Mouse (Mus musculus): ENCODE results near the gene Arhgdig. TPM values are rescaled to one million over a fixed set of nuclear protein-coding genes. Genes with fewer than 3 reads are reported as not detected.
"Not testable (repeated sequence)": the region's sequence is repeated elsewhere in the genome, so short reads cannot be mapped to it uniquely, and the experiment has no call there.

Gene Arhgdig
- total and polyA plus RNA-seq, 3 experiments: 0.60 to 10.3 TPM; not detected in 1

- in situ Hi-C loops (cut with MboI; ENCODE audit: low pct_ligation_motif_present, low pct_unique_long_range_greater_than_20kb, low sequenced_read_pairs); dilution Hi-C loops (cut with MboI; ENCODE audit: extremely low pct_ligation_motif_present, extremely low pct_unique_long_range_greater_than_20kb, low sequenced_read_pairs): not testable (repeated sequence)
- TF ChIP-seq SMC3 (IDR thresholded peaks at IDR 0.05; ENCODE audit: low read depth, low read length) (peak; percentile 2; the same call in 1 of the 2 replicates), CTCF (conservative IDR thresholded peaks at IDR 0.05 in 1 of 2, IDR thresholded peaks at IDR 0.05 in 1 of 2; ENCODE audit: low read depth in 2 of 2, low read length in 2 of 2) (peak in 1 of 2 experiments; percentile 28; a peak in 2 of 4 replicates)
These were observed 32.3 kb downstream of the Arhgdig start for GRCm38 (mm10) chr17:26175248-26175647.

DNA sequence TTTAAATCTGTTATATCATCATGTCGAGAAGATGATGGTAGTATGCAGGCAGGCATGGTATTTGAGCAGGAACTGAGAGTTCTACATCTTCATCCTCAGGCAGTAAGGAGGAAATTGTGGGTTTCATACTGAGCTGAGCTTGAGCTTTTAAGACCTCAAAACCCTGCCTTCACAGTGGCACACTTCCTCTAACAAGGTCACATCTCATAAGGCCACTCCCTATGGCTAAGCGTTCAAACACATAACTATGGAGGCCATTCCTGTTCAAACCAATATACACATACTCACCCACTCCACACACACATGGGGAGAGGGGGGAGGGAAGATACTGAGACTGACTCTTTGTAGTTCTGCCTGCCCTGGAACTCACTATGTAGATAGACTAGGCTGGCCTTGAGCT lies 39.5 kb downstream of the Arhgdig start:
- Histone ChIP-seq H3K4me2 (ENCODE audit: insufficient read depth, low read depth, poor library complexity, severe bottlenecking) (peak overlapping the region; percentile 1; the same call in 1 of the 2 replicates), H3K4me1 (ENCODE audit: control insufficient read depth in 1 of 2, insufficient read depth in 2 of 2) (peaks cover 29 to 43% of the 10 kb centered on the region in 2 experiments), H3K9me3 (replicated peaks; ENCODE audit: low read length) (no peaks in the 10 kb centered on the region), H3K9ac (ENCODE audit: insufficient read depth, low read depth) (no peak overlapping the region; the same call in 1 of the 2 replicates), H3K4me3 (replicated peaks in 1 of 3; ENCODE audit: low read depth in 2 of 3, low read length in 2 of 3, poor library complexity in 1 of 3) (no peak overlapping the region), H3K79me2 (replicated peaks; ENCODE audit: control insufficient read depth, extremely low read depth, insufficient read depth, poor library complexity, severe bottlenecking) (peaks cover 5% of the 10 kb centered on the region; the same call in 1 of the 2 replicates), H3K36me3 (replicated peaks in 1 of 2; ENCODE audit: control insufficient read depth in 1 of 2, insufficient read depth in 1 of 2, low read length in 1 of 2) (peaks cover 4 to 53% of the 10 kb centered on the region in 2 experiments), H3K27me3 (replicated peaks) (no peaks in the 10 kb centered on the region), H3K27ac (ENCODE audit: insufficient read depth, low read depth) (peak overlapping the region; percentile 55)
- DNase-seq (ENCODE audit: extremely low read depth): peak; percentile 83
- dilution Hi-C loops (cut with MboI; ENCODE audit: extremely low pct_ligation_motif_present, extremely low pct_unique_long_range_greater_than_20kb, low sequenced_read_pairs): no loop called here
- in situ Hi-C loops (cut with MboI; ENCODE audit: low pct_ligation_motif_present, low pct_unique_long_range_greater_than_20kb, low sequenced_read_pairs): no loop called here
- TF ChIP-seq RAD21 (IDR thresholded peaks at IDR 0.05; ENCODE audit: low read depth, low read length) (no peak), ZKSCAN1 (IDR thresholded peaks at IDR 0.05; ENCODE audit: borderline replicate concordance, low read depth, low read length) (no peak), MXI1 (IDR thresholded peaks at IDR 0.05; ENCODE audit: low read depth, low read length) (peak; percentile 43; the same call in 1 of the 2 replicates), MYC (IDR thresholded peaks at IDR 0.05; ENCODE audit: low read depth, low read length) (peak; percentile 82; the same call in 1 of the 2 replicates), TCF12 (IDR thresholded peaks at IDR 0.05; ENCODE audit: low read depth, low read length) (peak; percentile 54; the same call in 1 of the 2 replicates), ZNF384 (IDR thresholded peaks at IDR 0.05; ENCODE audit: low read depth, low read length) (no peak), RCOR1 (conservative IDR thresholded peaks at IDR 0.05; ENCODE audit: low read depth, low read length) (peak; percentile 24; the same call in 1 of the 2 replicates), SMC3 (IDR thresholded peaks at IDR 0.05; ENCODE audit: low read depth, low read length) (no peak), NELFE (IDR thresholded peaks at IDR 0.05; ENCODE audit: low read depth, low read length) (no peak), MEF2A (IDR thresholded peaks at IDR 0.05; ENCODE audit: borderline replicate concordance, low read depth, low read length) (no peak), POLR2A (IDR thresholded peaks at IDR 0.05; ENCODE audit: low read depth, low read length) (no peak), USF2 (conservative IDR thresholded peaks at IDR 0.05; ENCODE audit: low read depth, low read length) (no peak), CHD1 (IDR thresholded peaks at IDR 0.05; ENCODE audit: low read depth, low read length) (no peak), TBP (conservative IDR thresholded peaks at IDR 0.05; ENCODE audit: low read depth, low read length) (peak; percentile 47), MAX (IDR thresholded peaks at IDR 0.05; ENCODE audit: low read length) (peak; percentile 49; the same call in 1 of the 2 replicates), PAX5 (IDR thresholded peaks at IDR 0.05; ENCODE audit: low read length) (no peak), NRF1 (IDR thresholded peaks at IDR 0.05; ENCODE audit: low read depth, low read length) (no peak), EP300 (IDR thresholded peaks at IDR 0.05; ENCODE audit: low read length) (peak; percentile 97), POLR2AphosphoS2 (IDR thresholded peaks at IDR 0.05; ENCODE audit: low read depth, low read length) (no peak), BHLHE40 (IDR thresholded peaks at IDR 0.05; ENCODE audit: low read depth, low read length) (peak; percentile 77), JUN (IDR thresholded peaks at IDR 0.05; ENCODE audit: insufficient read depth, low read depth, low read length) (peak; percentile 46; the same call in 1 of the 2 replicates), CHD2 (IDR thresholded peaks at IDR 0.05; ENCODE audit: low read length) (no peak; the same call in 1 of the 2 replicates), E2F4 (IDR thresholded peaks at IDR 0.05; ENCODE audit: insufficient replicate concordance, low read depth, low read length) (no peak), MAZ (IDR thresholded peaks at IDR 0.05; ENCODE audit: low read depth, low read length) (0 out of 2 replicates have a peak, but pooled peaks have one; percentile 24), SIN3A (IDR thresholded peaks at IDR 0.05; ENCODE audit: low read length) (no peak; the same call in 1 of the 2 replicates), ZC3H11A (IDR thresholded peaks at IDR 0.05; ENCODE audit: low read depth, low read length) (no peak), ZMIZ1 (IDR thresholded peaks at IDR 0.05; ENCODE audit: low read depth, low read length) (no peak), USF1 (IDR thresholded peaks at IDR 0.05; ENCODE audit: low read depth, low read length) (no peak), MAFK (IDR thresholded peaks at IDR 0.05; ENCODE audit: insufficient replicate concordance, low read length) (peak; percentile 62), IRF4 (IDR thresholded peaks at IDR 0.05; ENCODE audit: low read depth, low read length) (peak; percentile 91), ELF1 (IDR thresholded peaks at IDR 0.05; ENCODE audit: low read depth, low read length) (peak; percentile 70), GABPA (IDR thresholded peaks at IDR 0.05; ENCODE audit: insufficient replicate concordance, low read depth, low read length) (no peak)

More at GRCm38 (mm10) chr17:26175248-26175647, 32.3 kb downstream of the Arhgdig start:
- H3K27ac ChIP-seq (ENCODE audit: insufficient read depth, low read depth); H3K4me1 ChIP-seq (ENCODE audit: control insufficient read depth in 1 of 2, insufficient read depth in 2 of 2); H3K9ac ChIP-seq (ENCODE audit: insufficient read depth, low read depth); DNase-seq (ENCODE audit: extremely low read depth); H3K4me2 ChIP-seq (ENCODE audit: insufficient read depth, low read depth, poor library complexity, severe bottlenecking); H3K4me3 ChIP-seq (replicated peaks in 1 of 3; ENCODE audit: low read depth in 2 of 3, low read length in 2 of 3, poor library complexity in 1 of 3); H3K9me3 ChIP-seq (replicated peaks; ENCODE audit: low read length); H3K79me2 ChIP-seq (replicated peaks; ENCODE audit: control insufficient read depth, extremely low read depth, insufficient read depth, poor library complexity, severe bottlenecking); H3K27me3 ChIP-seq (replicated peaks): not testable (repeated sequence)
- H3K36me3 ChIP-seq (replicated peaks in 1 of 2; ENCODE audit: control insufficient read depth in 1 of 2, insufficient read depth in 1 of 2, low read length in 1 of 2): peaks cover 11 to 67% of the 10 kb centered on the region in 2 experiments
